Mouse (Mus musculus) adrenal gland, adult 8-10 months (tissue): ENCODE measurements around the gene Trh. TPM values are rescaled to one million over a fixed set of nuclear protein-coding genes. Genes with fewer than 3 reads are reported as not detected.

Source experiments
- DNase-seq: peaks from one replicate; pipeline ENCODE4 v3.0.0; 2022
- total RNA-seq, 4 experiments: library from RNA; stranded (reverse); gene quantifications; 2 replicates each; pipeline ENCODE4 v1.2.4; 2022

Trh gene
- total RNA-seq, result not detected

- no peak for DNase-seq
Observed at GRCm38 (mm10) chr6:92244591-92244990, at the start of gene Trh. Gene Trh (minus strand): TSS chr6:92244650.

DNA sequence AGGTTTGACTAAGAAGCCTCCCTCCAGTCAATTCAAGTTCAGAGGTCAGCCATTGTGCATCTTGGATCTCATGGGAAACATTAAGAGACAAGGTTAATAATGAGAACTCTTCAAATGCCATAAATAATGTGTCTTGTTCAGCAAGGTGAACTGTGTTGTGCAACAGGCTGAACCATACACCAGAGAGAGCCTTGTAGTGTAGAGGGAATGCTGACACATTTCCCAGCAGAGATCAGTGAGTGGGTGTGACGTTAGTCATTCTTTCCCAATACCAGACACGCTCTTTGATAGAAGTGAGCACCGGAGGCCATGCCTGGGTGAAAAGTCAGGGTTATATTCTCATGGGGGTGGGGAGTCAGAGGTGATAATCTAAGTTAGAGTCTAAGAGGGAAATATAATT lies 46.4 kb upstream of the Trh start:
- peak; percentile 41 for DNase-seq

DNA sequence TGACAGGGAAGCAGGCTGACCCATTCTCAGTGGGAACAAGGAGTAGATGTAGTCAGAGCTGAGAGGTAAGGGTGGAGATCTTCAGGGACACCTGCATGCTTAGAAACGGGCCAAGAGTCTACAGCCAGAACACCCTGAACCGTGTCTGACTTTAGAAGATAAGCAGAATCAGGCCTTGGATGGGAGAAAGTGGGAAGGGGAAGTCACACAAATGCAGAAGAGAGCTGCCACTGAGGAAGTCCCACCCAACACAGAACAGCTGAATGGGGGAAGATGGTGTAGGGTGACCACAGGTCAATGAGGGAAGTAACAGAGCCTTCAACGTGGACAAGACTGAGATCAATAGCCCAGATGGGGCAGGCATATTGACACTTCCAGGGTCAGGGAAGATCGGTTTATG lies 42.4 kb upstream of the Trh start:
- no peak for DNase-seq

DNA sequence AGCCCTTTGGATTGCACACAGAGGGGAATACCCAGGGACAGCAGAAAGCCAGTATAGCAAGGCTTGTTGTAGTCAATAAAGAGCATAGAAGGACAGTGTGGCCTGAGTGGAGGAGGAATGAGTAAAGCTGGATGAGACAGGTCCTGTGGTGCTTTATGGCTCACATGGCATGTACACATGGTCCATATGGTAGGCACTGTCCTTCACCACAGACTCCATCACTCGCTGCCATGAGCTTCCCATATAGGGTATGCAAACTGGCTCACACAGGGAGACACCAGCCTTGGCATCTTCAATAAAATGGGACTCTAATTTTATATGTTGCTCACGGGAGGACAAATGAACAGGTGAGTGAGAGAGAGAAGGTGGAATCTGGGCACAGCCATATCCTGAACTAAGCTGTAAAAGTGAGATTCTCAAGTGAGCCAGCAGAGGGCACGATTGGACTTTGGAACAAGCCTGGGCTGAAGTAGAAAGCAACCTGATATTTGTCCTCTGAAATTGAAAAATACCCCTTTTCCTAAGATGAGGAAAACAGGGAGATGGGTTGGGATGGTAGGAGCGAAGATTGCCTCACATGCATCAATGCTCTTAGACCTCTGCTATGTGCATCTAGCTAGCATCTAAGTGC lies 41.9 kb upstream of the Trh start:
- peak; percentile 24 for DNase-seq

DNA sequence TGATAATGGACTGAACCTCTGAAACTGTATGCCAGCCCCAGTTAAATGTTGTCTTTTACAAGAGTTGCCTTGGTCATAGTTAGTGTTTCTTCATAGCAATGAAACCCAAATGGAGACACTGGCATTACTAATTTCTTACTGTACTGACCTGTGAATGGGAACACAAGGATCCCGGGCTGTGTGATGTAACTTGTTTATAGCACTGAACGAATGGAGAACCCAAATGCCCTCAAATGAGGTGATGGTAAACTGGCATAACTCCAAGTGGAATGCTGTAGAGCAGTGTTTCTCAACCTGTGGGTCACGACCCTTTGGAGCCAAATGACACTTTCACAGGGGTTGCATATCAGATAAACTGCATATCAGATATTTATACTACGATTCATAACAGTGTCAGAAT lies 41.1 kb upstream of the Trh start:
- DNase-seq, result no peak

GRCm38 (mm10) chr6:92277179-92277578 lies 32.7 kb upstream of the Trh start:
- DNase-seq, result no peak

- DNase-seq, result no peak
Observed at GRCm38 (mm10) chr6:92273652-92274322, 29.3 kb upstream of the Trh start.

DNA sequence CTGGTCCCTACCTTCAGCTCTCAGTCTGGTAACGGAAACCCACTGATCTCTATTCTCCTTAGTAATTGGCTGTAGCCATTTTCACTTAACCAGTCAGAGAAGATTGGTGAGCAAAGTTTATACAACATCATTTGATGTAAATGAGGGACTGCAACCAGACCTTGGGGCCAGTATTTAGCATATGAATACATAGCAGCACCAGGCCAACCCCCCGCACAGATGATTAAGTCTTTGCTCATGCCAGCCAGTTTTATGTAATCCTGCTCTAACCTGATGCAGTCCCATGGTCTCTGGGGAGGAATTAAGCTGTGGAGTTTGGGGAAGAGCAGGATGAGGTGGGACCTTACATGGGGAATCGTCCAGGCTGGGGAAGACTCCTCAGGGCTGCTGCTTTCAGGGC lies 28.2 kb upstream of the Trh start:
- no peak for DNase-seq

DNA sequence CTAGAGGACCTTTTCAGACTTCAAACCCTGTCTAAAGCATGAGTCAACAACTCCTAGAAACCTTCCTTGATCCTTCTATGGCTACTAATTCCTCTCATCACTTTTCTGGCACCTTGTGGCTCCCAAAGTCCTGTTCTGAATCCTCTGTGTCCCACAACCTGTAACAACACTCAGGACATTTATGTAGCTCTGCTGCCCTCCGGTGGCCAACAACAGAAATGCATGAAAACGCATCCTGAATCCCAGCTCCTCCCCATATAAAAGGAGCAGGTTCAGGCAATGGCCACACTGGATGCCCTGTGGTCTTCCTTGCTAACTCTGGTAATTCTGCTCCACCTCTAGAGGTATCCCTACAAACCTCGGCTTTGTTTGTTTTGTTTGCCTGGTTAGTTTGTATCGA lies 24.6 kb upstream of the Trh start:
- peak; percentile 26 for DNase-seq

GRCm38 (mm10) chr6:92268001-92268400 lies 23.6 kb upstream of the Trh start:
- DNase-seq, result no peak

- no peak for DNase-seq
Observed at GRCm38 (mm10) chr6:92261162-92261843, 16.9 kb upstream of the Trh start.

GRCm38 (mm10) chr6:92255346-92255745 lies 10.9 kb upstream of the Trh start:
- no peak for DNase-seq

GRCm38 (mm10) chr6:92253253-92253870 lies 8.9 kb upstream of the Trh start:
- no peak for DNase-seq

- DNase-seq, result no peak
Observed at GRCm38 (mm10) chr6:92247215-92247919, 2.9 kb upstream of the Trh start.

- DNase-seq, result no peak
Observed at GRCm38 (mm10) chr6:92246335-92246734, 1.9 kb upstream of the Trh start.

DNA sequence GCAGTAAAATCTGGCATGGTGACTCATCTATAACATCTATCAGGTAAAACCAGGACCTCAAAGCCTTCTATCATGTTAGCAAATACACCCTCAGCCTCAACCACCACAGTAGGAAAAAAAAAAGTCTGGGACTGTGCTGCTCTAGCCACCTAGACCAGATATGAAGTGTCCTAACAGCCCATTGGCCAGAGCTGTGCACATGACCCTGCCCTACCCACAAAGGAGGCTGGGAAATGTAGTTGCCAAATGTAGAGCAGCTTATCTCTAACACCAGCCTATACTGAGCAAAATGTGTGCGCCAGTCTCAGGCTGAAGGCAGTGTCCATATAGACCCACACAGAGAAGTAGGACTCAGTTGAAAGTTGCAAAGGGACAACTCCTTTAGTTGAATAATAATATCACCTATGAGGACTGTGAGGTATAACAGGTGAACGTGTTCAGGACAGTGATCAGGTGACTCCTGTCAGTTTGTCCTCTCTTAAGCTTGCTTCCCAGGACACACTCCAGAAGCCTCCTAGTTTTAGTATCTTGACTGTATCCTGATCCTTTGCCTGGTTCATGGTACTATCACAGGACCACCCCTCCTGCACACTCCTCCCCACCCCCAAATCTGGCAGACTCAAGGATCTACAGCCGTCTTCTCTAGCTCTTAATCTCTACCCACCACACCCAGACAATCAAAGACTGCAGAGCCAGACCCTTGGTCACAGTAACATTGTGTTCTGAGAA lies 3.1 kb downstream of the Trh start:
- DNase-seq, result peak; percentile 10

DNA sequence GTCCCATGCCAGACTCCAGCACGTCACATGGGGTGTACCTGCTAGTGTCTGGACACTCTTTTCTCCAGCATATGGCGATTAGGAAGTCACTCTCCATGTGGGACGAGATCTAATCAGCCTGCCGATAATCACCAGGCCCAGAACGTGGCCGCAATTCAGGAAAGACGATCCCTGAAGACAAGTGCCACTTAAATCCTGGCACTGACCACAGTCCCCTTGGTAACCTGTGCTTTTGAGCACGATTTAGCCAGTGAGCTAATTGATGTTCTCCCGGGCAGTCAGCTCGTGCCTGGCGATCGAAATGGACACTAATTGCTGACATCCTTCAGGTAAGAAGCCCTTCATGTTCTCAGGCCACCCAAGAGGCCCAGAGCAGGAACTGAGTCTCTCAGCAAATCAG lies 9.4 kb downstream of the Trh start:
- no peak for DNase-seq

- DNase-seq, result no peak
Observed at GRCm38 (mm10) chr6:92231762-92232161, 12.7 kb downstream of the Trh start.

GRCm38 (mm10) chr6:92231356-92231755 lies 13.1 kb downstream of the Trh start:
- no peak for DNase-seq

- DNase-seq, result no peak
Observed at GRCm38 (mm10) chr6:92229586-92229985, 14.9 kb downstream of the Trh start.

DNA sequence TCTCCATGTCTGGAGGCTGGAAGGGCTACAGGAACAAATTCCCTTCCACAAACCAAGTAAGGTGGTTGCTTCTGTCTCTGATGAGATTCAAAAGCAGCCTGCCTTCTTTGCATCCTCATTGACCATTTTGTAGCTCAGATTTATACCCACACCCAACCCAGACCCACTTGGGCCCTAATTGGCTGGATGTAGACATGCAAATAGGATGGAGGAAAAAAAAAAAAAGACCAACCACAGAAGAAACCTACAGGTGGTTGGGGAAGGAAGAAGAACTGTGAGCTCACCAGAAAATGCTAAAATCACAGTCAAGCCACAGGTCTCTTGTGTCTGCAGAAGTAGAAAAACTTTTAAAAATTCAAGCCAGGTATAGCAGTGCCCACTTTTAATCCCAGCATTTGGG lies 15.3 kb downstream of the Trh start:
- DNase-seq, result no peak

- no peak for DNase-seq
Observed at GRCm38 (mm10) chr6:92224981-92225380, 19.5 kb downstream of the Trh start.
